Mouse (Mus musculus): Measurements from ENCODE around the gene Ncapd2. TPM values are rescaled to one million over a fixed set of nuclear protein-coding genes. Genes with fewer than 3 reads are reported as not detected.
A peak's percentile ranks its signal among the peaks of the same experiment; 100 is the strongest.

Ncapd2 gene
- polyA plus RNA-seq, 1 experiment from 2014 or later: 67.5 TPM

GRCm38 (mm10) chr6:125234520-125234828 is 43.0 kb upstream of the Ncapd2 start:
- H3K27ac ChIP-seq (replicated peaks in 1 of 2; ENCODE audit: control insufficient read depth in 1 of 2, insufficient read depth in 1 of 2, low read depth in 2 of 2, low read length in 2 of 2): peak overlapping the region; percentile 28 to 51; a peak in 1 of 4 replicates
- H3K4me1 ChIP-seq (ENCODE audit: control insufficient read depth in 2 of 2, insufficient read depth in 2 of 2, low read length in 2 of 2): peaks cover 16 to 21% of the 10 kb centered on the region in 2 experiments
- WGBS: 60% methylated on average over 5 of the region's 5 CpGs
- ATAC-seq (ENCODE audit: insufficient number of reproducible peaks, insufficient read depth, low FRiP score, low read depth): no peak
- H3K9me3 ChIP-seq (ENCODE audit: control insufficient read depth, low read length): no peaks in the 10 kb centered on the region
- no peaks in the 10 kb centered on the region for H3K27me3 ChIP-seq (ENCODE audit: control insufficient read depth, insufficient read depth, low read length)
- H3K4me2 ChIP-seq (ENCODE audit: low read length): peak overlapping the region; percentile 31
- no peaks in the 10 kb centered on the region for H3K36me3 ChIP-seq (ENCODE audit: control insufficient read depth, insufficient read depth, low read length)
- H3K4me3 ChIP-seq (ENCODE audit: control insufficient read depth in 1 of 2, insufficient read depth in 1 of 2, low read depth in 1 of 2, low read length in 2 of 2): no peak overlapping the region
- peak overlapping the region; percentile 25; the same call in 1 of the 2 replicates for H3K9ac ChIP-seq (ENCODE audit: low read length)

DNA sequence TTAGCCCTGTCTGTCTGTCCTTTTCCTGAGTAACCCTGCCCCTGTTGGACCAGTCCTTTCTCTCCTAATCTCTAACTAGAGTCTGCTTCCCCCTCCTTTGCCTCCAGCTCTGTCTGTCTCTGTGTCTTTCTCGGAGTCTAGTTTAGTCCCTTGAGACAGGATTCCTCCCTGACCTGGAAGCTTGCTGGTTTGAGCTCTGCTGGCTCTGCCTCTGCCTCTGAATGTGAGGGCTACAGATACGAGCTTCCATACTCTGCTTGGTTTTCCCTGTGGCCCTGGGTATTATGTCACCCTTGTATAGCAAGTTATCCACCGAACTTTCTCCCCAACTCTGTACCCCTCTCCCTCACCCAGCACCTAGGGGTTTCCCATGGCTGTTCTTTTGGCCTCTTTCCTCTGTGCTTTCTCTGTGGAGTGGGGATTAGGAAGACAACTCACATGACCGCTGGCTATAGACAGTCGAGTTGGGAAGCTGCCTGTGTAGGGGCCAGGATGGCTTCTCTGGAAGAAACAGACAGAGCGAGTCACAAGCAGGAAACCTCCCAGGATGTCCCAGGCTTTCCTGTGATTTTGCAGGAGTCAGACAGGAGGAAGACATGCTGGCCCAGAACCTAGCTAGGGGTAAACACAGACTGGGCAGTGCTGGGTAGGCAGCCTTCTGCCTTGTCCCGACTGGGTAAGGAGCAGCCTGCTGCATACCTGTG is 42.5 kb upstream of the Ncapd2 start:
- no peaks in the 10 kb centered on the region for H3K9me3 ChIP-seq (ENCODE audit: control insufficient read depth, low read length)

DNA sequence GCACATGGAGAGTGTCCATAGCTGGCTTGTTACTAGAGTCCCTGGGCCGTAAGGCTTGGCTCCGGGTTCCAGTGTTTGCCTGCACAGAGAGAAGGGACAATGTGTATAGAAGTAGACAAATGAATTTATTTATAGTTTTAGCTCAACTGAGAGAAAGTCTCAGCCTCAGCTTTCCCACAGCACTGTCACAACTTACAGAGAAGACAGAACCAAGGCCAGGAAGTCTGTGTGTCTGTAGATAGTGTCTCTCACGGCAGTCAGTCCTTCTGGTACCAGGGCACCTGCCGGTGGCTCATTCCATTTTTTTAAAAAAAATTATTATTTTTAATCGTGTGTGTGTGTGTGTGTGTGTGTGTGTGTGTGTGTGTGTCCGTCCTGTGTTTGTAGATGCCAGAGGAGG is 41.0 kb upstream of the Ncapd2 start:
- peak overlapping the region; percentile 96 for H3K4me2 ChIP-seq (ENCODE audit: low read length)
- peaks cover 16 to 21% of the 10 kb centered on the region in 2 experiments for H3K4me1 ChIP-seq (ENCODE audit: control insufficient read depth in 2 of 2, insufficient read depth in 2 of 2, low read length in 2 of 2)
- 67% methylated on average over 6 of the region's 6 CpGs for WGBS
- H3K36me3 ChIP-seq (ENCODE audit: control insufficient read depth, insufficient read depth, low read length): no peaks in the 10 kb centered on the region
- H3K27ac ChIP-seq (replicated peaks in 1 of 2; ENCODE audit: control insufficient read depth in 1 of 2, insufficient read depth in 1 of 2, low read depth in 2 of 2, low read length in 2 of 2): peak overlapping the region in 1 of 2 experiments; percentile 80; a peak in 2 of 4 replicates
- H3K4me3 ChIP-seq (ENCODE audit: control insufficient read depth in 1 of 2, insufficient read depth in 1 of 2, low read depth in 1 of 2, low read length in 2 of 2): no peak overlapping the region
- H3K9ac ChIP-seq (ENCODE audit: low read length): no peak overlapping the region
- no peaks in the 10 kb centered on the region for H3K27me3 ChIP-seq (ENCODE audit: control insufficient read depth, insufficient read depth, low read length)
- no peak for ATAC-seq (ENCODE audit: insufficient number of reproducible peaks, insufficient read depth, low FRiP score, low read depth)
- H3K9me3 ChIP-seq (ENCODE audit: control insufficient read depth, low read length): no peaks in the 10 kb centered on the region

More for the DNA sequence above, 42.5 kb upstream of the Ncapd2 start:
- Histone ChIP-seq H3K27me3 (ENCODE audit: control insufficient read depth, insufficient read depth, low read length) (no peaks in the 10 kb centered on the region), H3K27ac (replicated peaks in 1 of 2; ENCODE audit: control insufficient read depth in 1 of 2, insufficient read depth in 1 of 2, low read depth in 2 of 2, low read length in 2 of 2) (peak overlapping the region; percentile 47 to 51; a peak in 2 of 4 replicates), H3K4me3 (ENCODE audit: control insufficient read depth in 1 of 2, insufficient read depth in 1 of 2, low read depth in 1 of 2, low read length in 2 of 2) (no peak overlapping the region), H3K4me2 (ENCODE audit: low read length) (peak overlapping the region; percentile 31; the same call in 1 of the 2 replicates), H3K9ac (ENCODE audit: low read length) (peak overlapping the region; percentile 25; the same call in 1 of the 2 replicates), H3K36me3 (ENCODE audit: control insufficient read depth, insufficient read depth, low read length) (no peaks in the 10 kb centered on the region), H3K4me1 (ENCODE audit: control insufficient read depth in 2 of 2, insufficient read depth in 2 of 2, low read length in 2 of 2) (peaks cover 16 to 21% of the 10 kb centered on the region in 2 experiments)
- no peak for ATAC-seq (ENCODE audit: insufficient number of reproducible peaks, insufficient read depth, low FRiP score, low read depth)
- WGBS: 40% methylated on average over 7 of the region's 7 CpGs

- peak overlapping the region; percentile 86 for H3K9ac ChIP-seq (ENCODE audit: low read length)
- H3K4me3 ChIP-seq (ENCODE audit: control insufficient read depth in 1 of 2, insufficient read depth in 1 of 2, low read depth in 1 of 2, low read length in 2 of 2): peak overlapping the region; percentile 59 to 82
- no peak for ATAC-seq (ENCODE audit: insufficient number of reproducible peaks, insufficient read depth, low FRiP score, low read depth)
- peaks cover 16 to 21% of the 10 kb centered on the region in 2 experiments for H3K4me1 ChIP-seq (ENCODE audit: control insufficient read depth in 2 of 2, insufficient read depth in 2 of 2, low read length in 2 of 2)
- no peaks in the 10 kb centered on the region for H3K9me3 ChIP-seq (ENCODE audit: control insufficient read depth, low read length)
- peak overlapping the region; percentile 96 for H3K4me2 ChIP-seq (ENCODE audit: low read length)
- no peaks in the 10 kb centered on the region for H3K27me3 ChIP-seq (ENCODE audit: control insufficient read depth, insufficient read depth, low read length)
- H3K27ac ChIP-seq (replicated peaks in 1 of 2; ENCODE audit: control insufficient read depth in 1 of 2, insufficient read depth in 1 of 2, low read depth in 2 of 2, low read length in 2 of 2): peak overlapping the region; percentile 80 to 85
- WGBS: 48% methylated on average over 4 of the region's 4 CpGs
- H3K36me3 ChIP-seq (ENCODE audit: control insufficient read depth, insufficient read depth, low read length): no peaks in the 10 kb centered on the region
Measured at GRCm38 (mm10) chr6:125232045-125232437, 40.5 kb upstream of the Ncapd2 start.

- H3K27ac ChIP-seq (replicated peaks in 1 of 2; ENCODE audit: control insufficient read depth in 1 of 2, insufficient read depth in 1 of 2, low read depth in 2 of 2, low read length in 2 of 2): peak within 1 kb of the TSS; percentile 80 to 85
- peak within 1 kb of the TSS; percentile 59 to 82 for H3K4me3 ChIP-seq (ENCODE audit: control insufficient read depth in 1 of 2, insufficient read depth in 1 of 2, low read depth in 1 of 2, low read length in 2 of 2)
- peaks cover 16 to 21% of the 10 kb centered on the region in 2 experiments for H3K4me1 ChIP-seq (ENCODE audit: control insufficient read depth in 2 of 2, insufficient read depth in 2 of 2, low read length in 2 of 2)
- no peaks in the 10 kb centered on the region for H3K36me3 ChIP-seq (ENCODE audit: control insufficient read depth, insufficient read depth, low read length)
- H3K4me2 ChIP-seq (ENCODE audit: low read length): peak within 1 kb of the TSS; percentile 96
- 1% methylated on average over 16 of the region's 16 CpGs for WGBS
- ATAC-seq (ENCODE audit: insufficient number of reproducible peaks, insufficient read depth, low FRiP score, low read depth): peak; percentile 44; the same call in 1 of the 2 replicates
- H3K27me3 ChIP-seq (ENCODE audit: control insufficient read depth, insufficient read depth, low read length): no peaks in the 10 kb centered on the region
- H3K9ac ChIP-seq (ENCODE audit: low read length): peak within 1 kb of the TSS; percentile 86
- H3K9me3 ChIP-seq (ENCODE audit: control insufficient read depth, low read length): no peaks in the 10 kb centered on the region
Measured at GRCm38 (mm10) chr6:125231117-125232044, 39.9 kb upstream of the Ncapd2 start, which contains the start of gene Tapbpl. TSS of gene Tapbpl (minus strand) at chr6:125231860.

GRCm38 (mm10) chr6:125230571-125230970 is 39.1 kb upstream of the Ncapd2 start:
- Histone ChIP-seq H3K36me3 (ENCODE audit: control insufficient read depth, insufficient read depth, low read length) (no peaks in the 10 kb centered on the region), H3K9ac (ENCODE audit: low read length) (peak overlapping the region; percentile 30; the same call in 1 of the 2 replicates), H3K27me3 (ENCODE audit: control insufficient read depth, insufficient read depth, low read length) (no peaks in the 10 kb centered on the region), H3K27ac (replicated peaks in 1 of 2; ENCODE audit: control insufficient read depth in 1 of 2, insufficient read depth in 1 of 2, low read depth in 2 of 2, low read length in 2 of 2) (no peak overlapping the region; a peak in 1 of 4 replicates), H3K4me2 (ENCODE audit: low read length) (peak overlapping the region; percentile 96), H3K4me3 (ENCODE audit: control insufficient read depth in 1 of 2, insufficient read depth in 1 of 2, low read depth in 1 of 2, low read length in 2 of 2) (no peak overlapping the region), H3K9me3 (ENCODE audit: control insufficient read depth, low read length) (no peaks in the 10 kb centered on the region), H3K4me1 (ENCODE audit: control insufficient read depth in 2 of 2, insufficient read depth in 2 of 2, low read length in 2 of 2) (peaks cover 16 to 21% of the 10 kb centered on the region in 2 experiments)
- WGBS: 53% methylated on average over 9 of the region's 9 CpGs
- no peak for ATAC-seq (ENCODE audit: insufficient number of reproducible peaks, insufficient read depth, low FRiP score, low read depth)

DNA sequence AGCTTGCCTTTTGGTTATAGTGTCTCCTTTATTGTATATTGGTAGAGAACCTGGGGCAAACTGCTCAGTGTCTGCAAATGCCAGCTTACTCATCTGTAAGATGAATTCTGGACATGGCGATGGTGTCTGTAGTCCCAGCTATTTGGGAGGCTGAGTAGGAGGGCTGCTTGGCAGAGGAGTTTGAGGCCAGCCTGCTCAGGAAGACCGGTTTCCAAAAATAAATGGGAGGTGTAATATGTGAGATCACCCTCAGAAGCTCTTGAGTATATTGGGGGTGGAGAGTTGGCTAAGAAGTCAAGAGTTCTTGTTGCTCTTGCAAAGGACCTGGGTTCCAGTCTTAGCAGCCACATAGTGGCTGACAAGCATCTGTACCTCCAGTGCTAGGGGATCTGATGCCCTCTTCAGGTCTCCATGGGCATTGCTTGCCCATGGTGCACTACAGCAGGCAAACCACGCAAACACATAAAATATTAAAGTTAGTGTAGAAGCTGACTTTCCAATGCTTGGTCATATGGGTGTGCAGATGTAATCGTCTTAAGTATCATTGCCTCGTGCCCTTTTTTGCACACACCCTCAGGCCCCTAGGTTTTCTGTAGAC is 34.1 kb upstream of the Ncapd2 start:
- Histone ChIP-seq H3K4me3 (ENCODE audit: control insufficient read depth in 1 of 2, insufficient read depth in 1 of 2, low read depth in 1 of 2, low read length in 2 of 2) (no peak overlapping the region), H3K4me1 (ENCODE audit: control insufficient read depth in 2 of 2, insufficient read depth in 2 of 2, low read length in 2 of 2) (peaks cover 0 to 5% of the 10 kb centered on the region in 2 experiments; a peak in 3 of 4 replicates), H3K9me3 (ENCODE audit: control insufficient read depth, low read length) (no peaks in the 10 kb centered on the region), H3K27me3 (ENCODE audit: control insufficient read depth, insufficient read depth, low read length) (no peaks in the 10 kb centered on the region), H3K9ac (ENCODE audit: low read length) (no peak overlapping the region), H3K4me2 (ENCODE audit: low read length) (no peak overlapping the region), H3K36me3 (ENCODE audit: control insufficient read depth, insufficient read depth, low read length) (peaks cover 12% of the 10 kb centered on the region; the same call in 1 of the 2 replicates), H3K27ac (replicated peaks in 1 of 2; ENCODE audit: control insufficient read depth in 1 of 2, insufficient read depth in 1 of 2, low read depth in 2 of 2, low read length in 2 of 2) (no peak overlapping the region)
- 72% methylated on average over 5 of the region's 5 CpGs for WGBS
- no peak for ATAC-seq (ENCODE audit: insufficient number of reproducible peaks, insufficient read depth, low FRiP score, low read depth)
